Mouse (Mus musculus): Measurements from ENCODE around the gene Pias4.

Pias4 gene

DNA sequence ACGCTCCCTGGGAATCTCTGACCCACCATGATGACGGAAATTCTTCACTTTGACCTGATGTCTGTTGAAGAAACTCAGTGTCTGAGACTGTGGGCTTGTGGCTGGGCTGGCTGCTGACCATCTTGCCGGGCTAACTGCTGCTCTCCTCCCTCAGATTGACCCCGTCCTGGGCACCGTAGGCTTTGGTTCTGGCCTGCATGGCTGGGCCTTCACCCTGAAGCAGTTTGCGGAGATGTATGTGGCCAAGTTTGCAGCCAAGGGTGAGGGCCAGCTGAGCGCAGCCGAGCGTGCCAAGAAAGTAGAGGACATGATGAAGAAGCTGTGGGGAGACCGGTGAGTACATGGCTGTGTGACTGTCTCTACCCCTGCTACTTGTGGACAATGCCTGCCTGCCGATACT lies 11.2 kb upstream of the Pias4 start:
- no peak for TF ChIP-seq GATA4 (IDR thresholded peaks at IDR 0.05; ENCODE audit: insufficient replicate concordance, low read length)

DNA sequence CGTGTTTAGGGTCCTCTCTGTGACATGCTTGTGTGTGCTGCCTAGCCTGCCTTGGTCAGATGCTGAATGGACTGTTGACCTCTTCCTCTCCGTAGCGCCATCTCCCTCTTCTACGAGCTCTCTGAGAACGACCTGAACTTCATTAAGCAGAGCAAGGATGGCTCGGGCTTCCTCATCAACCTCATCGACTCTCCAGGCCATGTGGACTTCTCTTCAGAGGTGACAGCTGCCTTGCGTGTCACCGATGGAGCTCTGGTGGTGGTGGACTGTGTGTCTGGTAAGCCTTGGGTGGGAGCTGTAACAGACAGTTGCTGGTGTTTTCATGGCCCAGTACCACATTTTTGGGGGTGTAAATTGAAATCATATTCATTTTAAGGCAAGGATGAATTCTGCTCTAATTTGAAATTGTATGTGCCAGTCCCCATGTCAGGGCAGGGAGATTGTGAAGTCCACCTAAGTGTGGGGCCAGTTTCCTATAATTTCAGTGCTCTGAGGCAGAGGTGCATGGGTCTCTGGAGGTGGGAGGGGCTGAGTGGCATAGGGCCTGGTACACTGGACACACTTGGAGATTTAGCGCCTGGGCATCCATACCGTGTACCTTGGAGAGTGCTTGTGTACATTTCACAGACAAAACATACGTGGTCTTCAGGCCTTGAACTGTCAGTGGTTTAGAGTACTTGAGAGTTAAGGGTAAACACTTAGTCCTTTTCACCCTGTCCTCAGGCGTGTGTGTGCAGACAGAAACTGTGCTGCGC lies 10.4 kb upstream of the Pias4 start:
- TF ChIP-seq GATA4 (IDR thresholded peaks at IDR 0.05; ENCODE audit: insufficient replicate concordance, low read length), result no peak

DNA sequence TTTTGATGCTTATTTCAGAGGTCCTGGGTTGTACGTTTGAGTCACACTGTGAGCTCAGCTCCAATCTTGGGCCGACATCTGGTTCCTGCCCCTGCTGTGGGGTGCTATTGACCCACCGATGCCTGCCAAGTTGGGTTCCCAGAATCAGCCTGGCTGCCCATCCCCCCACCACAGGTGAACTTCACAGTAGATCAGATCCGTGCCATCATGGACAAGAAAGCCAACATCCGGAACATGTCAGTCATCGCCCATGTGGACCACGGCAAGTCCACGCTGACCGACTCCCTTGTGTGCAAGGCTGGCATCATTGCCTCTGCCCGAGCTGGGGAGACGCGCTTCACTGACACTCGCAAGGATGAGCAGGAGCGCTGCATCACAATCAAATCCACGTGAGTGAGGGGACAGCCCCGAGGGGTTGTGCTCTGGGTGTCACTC lies 9.8 kb upstream of the Pias4 start:
- no peak for TF ChIP-seq GATA4 (IDR thresholded peaks at IDR 0.05; ENCODE audit: insufficient replicate concordance, low read length)

DNA sequence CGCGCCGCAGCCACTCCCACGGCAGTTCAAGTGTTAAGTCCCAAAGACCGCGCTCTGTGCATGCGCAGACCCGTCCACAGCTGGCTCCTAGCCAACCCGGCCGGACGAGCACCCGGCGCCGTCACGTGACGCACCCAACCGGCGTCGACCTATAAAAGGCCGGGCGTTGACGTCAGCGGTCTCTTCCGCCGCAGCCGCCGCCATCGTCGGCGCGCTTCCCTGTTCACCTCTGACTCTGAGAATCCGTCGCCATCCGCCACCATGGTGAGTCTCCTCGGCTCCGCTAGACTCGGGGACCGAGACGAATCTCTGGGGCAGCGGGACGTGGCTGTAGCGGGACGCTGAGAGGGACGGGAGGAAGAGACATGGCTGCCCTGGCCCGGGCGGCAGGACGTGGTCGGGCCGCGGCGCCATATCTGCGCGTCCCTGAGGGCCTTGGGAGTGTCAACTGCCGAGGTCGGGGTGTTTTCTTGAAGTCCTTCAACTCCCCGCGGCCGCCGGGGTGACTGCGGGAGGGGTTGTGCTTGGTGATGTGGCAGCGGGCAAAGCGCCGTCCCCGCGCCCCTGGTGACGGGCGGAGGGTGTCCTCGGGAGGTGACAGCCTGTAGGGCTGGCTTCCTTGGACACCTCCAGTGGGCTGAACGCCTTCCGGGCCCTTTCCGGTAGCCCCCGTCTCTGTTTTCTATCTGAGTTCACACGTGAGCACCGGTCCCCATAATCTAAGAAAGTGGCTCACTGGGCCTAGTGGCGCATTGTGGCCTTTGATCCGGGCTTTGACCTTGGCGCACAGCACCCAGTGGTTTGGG lies 8.9 kb upstream of the Pias4 start, which contains the start of gene Eef2:
TSS of gene Eef2 (plus strand) at position 166 of the 806 bp plus-strand sequence.
- no peak for TF ChIP-seq GATA4 (IDR thresholded peaks at IDR 0.05; ENCODE audit: insufficient replicate concordance, low read length)

DNA sequence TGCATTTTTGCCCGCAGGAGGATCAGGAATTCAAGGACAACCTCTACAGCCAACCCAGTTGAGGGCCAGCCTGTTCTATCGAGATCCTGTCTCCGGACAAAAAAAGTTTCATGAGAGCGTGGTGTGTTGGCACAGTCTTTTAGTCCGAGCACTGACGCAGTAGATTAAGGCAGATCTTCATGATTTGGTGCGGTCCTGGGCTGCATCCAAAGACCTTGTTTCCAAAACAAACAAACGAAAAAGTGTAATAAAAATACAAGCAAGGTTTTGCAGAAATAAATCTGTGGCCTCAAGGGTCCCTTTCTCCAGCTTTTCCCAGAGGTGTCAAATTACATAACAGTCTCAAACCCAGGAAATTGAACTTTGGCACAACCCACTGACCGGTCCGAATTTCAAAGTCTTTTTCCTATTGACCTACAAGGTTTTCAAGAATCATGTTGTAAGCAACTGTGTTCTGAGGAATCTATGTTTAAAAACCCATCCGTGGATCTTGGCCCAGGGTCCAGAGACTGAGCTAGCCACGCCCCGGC lies 8.3 kb upstream of the Pias4 start:
- TF ChIP-seq GATA4 (IDR thresholded peaks at IDR 0.05; ENCODE audit: insufficient replicate concordance, low read length), result no peak

DNA sequence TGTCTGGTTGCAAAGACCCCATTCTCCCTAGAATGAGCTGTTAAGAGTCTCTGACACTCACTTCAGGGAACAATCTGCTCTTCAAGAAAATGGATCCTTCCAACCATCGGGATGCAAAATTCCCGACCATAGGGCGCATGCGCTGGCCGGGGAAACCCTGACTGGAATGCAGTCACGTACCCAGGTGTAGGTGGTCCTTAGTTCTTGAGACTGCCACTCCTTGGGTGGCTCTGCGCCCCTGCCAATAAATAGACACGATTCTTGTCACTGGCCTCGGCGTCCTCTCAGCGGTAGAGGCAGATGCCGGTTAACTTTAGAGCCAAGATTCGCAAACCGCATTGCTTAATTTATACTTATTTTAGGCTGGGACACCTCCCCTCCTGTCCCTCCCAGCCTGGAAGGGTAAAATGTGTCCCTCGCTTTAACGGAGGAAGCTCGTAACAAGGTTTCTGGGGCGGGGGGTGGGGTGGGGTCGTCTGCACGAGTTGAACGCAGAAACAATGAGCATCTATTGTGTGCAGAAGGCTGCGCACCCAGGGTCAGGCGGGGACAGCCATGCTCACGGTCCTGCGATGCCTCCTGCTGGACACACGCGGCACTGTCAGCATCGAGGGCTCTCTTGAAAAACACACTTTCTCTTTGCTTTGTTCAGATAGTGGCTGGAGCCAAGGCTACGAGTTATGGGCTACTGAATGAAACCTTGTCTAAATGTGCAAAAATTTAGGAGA lies 7.1 kb upstream of the Pias4 start:
- no peak for TF ChIP-seq GATA4 (IDR thresholded peaks at IDR 0.05; ENCODE audit: insufficient replicate concordance, low read length)

DNA sequence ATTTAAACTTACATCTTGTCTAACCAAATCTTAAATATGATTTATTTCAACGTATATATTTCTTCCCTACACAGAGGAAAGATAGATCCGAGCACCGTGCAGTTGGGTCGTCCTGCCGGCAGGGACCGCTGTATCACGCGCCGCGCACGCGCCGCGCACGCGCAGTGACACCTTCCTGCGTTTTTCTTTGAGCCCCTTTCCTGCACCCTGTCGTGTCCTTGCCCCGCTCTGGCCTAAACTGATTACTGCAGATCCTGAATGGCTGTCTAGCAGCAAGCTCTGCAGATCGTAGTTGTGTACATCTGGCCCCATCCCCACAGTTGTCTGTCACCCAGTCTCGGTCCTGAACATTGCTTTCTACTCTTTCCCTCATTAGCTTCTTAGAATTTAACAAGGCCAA lies 5.4 kb upstream of the Pias4 start:
- TF ChIP-seq GATA4 (IDR thresholded peaks at IDR 0.05; ENCODE audit: insufficient replicate concordance, low read length), result no peak

DNA sequence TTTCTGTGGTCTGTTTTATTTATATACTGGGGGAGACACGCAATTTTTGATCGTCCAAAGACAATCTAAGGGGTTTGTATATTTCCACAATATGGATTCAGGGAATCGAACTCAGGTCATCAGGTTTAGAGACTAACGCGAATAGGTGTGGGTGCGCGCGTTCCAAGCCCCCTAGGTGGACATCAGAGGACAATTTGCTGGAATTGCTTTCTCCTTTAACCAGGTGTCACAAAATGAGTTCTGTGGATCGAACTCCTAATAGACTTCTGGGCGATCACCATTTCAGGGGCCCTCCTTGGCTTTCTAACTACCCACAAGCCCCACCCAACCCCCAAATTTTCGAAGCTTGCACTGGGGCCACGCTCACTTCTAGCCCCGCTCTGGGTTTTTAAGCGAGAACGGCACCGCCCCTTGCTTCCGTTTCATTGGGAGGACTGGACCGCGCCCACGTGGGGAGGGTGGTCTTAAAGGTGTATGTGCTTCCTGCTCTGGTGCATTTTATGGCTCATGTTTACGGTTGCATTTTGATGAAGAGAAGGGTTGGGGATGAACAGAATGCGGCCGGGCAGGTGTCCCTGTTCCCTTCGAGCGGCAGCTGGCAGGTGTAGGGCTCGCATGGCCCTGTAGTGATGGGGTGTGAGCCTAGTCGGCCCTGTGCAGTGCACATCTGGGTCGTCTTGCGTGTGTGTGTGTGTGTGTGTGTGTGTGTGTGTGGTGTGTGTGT lies 960 bp upstream of the Pias4 start:
- no peak for TF ChIP-seq GATA4 (IDR thresholded peaks at IDR 0.05; ENCODE audit: insufficient replicate concordance, low read length)

DNA sequence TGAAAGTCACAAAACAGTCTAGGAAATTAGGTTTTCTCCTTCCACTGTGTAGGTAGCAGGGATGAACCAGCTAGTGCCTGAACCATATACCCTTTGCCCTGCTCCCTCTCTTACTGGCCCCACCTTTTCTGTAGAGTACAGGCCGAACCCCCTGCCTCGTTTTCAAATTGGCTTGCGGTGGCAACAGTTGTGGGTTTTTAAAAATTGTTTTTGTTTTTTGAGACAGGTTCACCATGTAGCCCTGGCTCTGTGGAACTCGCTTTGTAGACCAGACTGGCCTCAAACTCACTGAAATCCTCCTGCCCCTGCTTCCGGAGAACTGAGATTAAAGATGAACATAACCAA lies 336 bp upstream of the Pias4 start:
- TF ChIP-seq GATA4 (IDR thresholded peaks at IDR 0.05; ENCODE audit: insufficient replicate concordance, low read length), result no peak

DNA sequence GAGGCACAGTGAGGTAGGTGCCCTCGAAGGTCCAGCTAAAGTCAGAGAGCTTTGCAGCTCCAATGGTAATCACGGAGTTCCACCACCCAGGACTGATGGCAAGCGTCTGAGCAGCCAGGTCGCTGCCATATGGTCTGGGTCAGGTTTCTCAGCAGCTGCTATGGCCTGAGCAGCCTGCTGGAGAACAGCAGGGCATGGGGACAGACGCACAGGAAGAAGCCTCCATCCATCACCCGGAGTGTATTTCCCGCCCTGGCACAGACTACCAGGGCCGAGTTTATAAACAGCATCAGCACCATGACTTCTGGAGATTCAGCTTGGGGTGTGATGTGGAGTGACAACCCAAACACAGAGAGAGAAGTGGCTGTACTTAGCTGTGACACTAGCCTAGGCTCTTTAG lies 2.6 kb downstream of the Pias4 start:
- no peak for TF ChIP-seq GATA4 (IDR thresholded peaks at IDR 0.05; ENCODE audit: insufficient replicate concordance, low read length)

DNA sequence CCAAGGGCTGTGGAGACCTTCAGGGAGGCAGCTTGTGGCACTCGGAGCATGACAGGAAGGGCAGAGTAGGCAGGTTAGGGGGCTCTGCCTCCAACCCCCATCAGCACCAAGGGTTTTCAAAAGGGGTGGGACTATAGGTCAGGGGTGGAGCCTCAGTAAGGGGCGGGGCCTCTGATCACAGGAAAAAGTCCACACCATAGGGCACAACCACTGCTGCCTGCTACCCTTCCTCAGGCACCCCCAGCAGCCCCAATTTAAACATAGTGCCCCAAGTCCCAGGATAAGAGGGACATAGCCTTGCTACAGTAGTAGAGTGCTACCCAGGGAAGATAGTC lies 5.4 kb downstream of the Pias4 start:
- TF ChIP-seq GATA4 (IDR thresholded peaks at IDR 0.05; ENCODE audit: insufficient replicate concordance, low read length), result no peak

DNA sequence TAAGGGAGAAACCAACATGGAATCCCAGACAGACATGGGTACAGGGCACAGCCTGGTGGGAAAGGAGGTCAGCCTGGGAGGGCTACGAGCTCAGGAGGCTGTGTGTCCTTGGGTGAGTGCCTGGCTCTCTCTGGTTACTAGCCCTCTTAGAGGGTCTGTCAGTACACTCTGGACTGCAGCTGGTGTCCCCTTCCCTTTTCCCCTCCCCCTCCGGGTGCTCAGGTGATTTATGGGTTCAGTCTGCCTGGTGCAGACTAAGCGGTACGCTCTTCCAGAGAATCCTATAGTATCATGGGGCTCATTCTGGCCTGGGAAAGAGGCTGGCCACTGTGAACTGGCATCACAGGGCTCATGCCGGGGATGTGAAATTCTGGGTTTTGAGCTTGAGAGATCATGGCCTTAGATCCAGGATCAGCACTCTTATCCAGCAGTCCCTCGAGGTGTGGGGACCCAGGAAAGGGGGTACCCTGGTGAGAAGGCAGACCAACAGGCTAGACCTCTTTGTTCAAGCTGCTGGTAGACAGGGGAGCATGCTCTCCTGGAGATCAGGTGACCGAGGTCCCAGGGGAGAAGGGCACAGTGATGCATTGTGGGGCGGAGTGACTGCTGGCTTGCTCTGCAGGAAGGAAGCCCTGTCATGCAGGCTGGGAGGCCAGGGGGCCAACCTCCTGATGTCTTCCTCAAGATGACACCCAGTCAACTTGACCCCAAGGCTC lies 6.0 kb downstream of the Pias4 start:
- TF ChIP-seq GATA4 (IDR thresholded peaks at IDR 0.05; ENCODE audit: insufficient replicate concordance, low read length), result no peak

DNA sequence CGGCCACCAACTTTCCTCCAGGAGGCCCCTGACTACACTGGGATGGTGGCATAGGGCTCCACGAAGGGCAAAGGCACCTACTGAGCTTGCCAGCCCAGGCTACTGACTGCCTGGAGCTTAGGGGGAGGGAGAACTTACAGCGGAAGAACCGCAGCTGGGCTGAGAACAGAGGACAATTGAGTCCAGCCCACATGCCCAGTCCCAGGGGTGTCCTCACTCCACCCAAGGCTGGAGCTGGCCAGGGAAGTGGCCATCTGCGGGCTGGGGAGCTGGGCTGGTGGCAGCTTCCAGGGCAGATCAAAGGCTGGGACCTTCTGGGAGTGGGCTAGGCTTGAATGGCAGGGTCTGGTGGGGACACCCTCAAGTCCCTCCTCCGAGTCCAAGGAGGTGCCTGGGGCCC lies 13.0 kb downstream of the Pias4 start:
- TF ChIP-seq GATA4 (IDR thresholded peaks at IDR 0.05; ENCODE audit: insufficient replicate concordance, low read length), result no peak

DNA sequence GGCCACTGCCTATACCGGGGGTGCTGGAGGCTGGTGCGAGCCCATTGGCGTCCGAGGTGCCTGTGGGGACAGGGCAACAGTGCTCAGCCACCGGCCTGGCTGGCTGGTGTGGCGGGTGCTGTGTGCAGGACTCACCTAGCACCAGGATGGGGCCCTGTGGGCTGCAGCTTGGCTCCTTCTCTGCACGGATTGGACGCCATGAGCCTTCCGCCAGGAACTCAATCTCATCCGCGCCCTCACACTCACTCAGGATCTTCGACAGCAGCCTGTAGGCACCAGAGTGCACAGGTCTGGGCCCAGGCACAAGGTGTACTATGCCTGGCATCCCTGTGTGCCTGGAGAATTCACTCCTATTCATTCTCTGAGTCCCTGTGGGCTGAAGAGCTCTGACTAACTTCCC lies 13.4 kb downstream of the Pias4 start:
- no peak for TF ChIP-seq GATA4 (IDR thresholded peaks at IDR 0.05; ENCODE audit: insufficient replicate concordance, low read length)
